Mouse (Mus musculus) monocyte, adult 2 months (primary cell): Measurements from ENCODE around the gene Rec8.

Source experiments
- DNase-seq, 2 experiments: peaks; one replicate each; pipeline ENCODE4 v3.0.0; 2022; ENCODE audit warnings: low spot score in 2 of 2, low read depth in 1 of 2

Gene Rec8

GRCm38 (mm10) chr14:55591331-55591891 is 26.4 kb upstream of the Rec8 start, which contains the start of gene Rnf31:
Gene Rnf31 (plus strand): TSS chr14:55591708.
- DNase-seq: peak; percentile 88 to 91

- DNase-seq: no peak
These were observed 25.6 kb upstream of the Rec8 start for GRCm38 (mm10) chr14:55592226-55592625.

- no peak for DNase-seq
These were observed 21.7 kb upstream of the Rec8 start for GRCm38 (mm10) chr14:55596036-55596690.

- DNase-seq: no peak
These were observed 19.1 kb upstream of the Rec8 start for GRCm38 (mm10) chr14:55598521-55599390.

GRCm38 (mm10) chr14:55603271-55603632 is 14.6 kb upstream of the Rec8 start, which contains the start of gene Irf9:
Gene Irf9 (plus strand): TSS chr14:55603571.
- DNase-seq: no peak

- DNase-seq: peak; percentile 83 to 93
These were observed 13.9 kb upstream of the Rec8 start for GRCm38 (mm10) chr14:55603633-55604576.

GRCm38 (mm10) chr14:55604823-55605222 is 13.0 kb upstream of the Rec8 start:
- no peak for DNase-seq

- no peak for DNase-seq
These were observed 11.9 kb upstream of the Rec8 start for GRCm38 (mm10) chr14:55605743-55606459.

- no peak for DNase-seq
These were observed 9.5 kb upstream of the Rec8 start for GRCm38 (mm10) chr14:55608339-55608738.

GRCm38 (mm10) chr14:55613346-55613745 is 4.5 kb upstream of the Rec8 start:
- no peak for DNase-seq

- no peak for DNase-seq
These were observed 3.2 kb upstream of the Rec8 start for GRCm38 (mm10) chr14:55614565-55615178.

GRCm38 (mm10) chr14:55615876-55616275 is 2.0 kb upstream of the Rec8 start:
- no peak for DNase-seq

GRCm38 (mm10) chr14:55616844-55617243 is 993 bp upstream of the Rec8 start:
- DNase-seq: no peak

- no peak for DNase-seq
These were observed 804 bp downstream of the Rec8 start for GRCm38 (mm10) chr14:55618486-55619195.

- DNase-seq: no peak
These were observed 10.4 kb downstream of the Rec8 start for GRCm38 (mm10) chr14:55628077-55628827.

- DNase-seq: peak in 1 of 2 experiments; percentile 62
These were observed 11.5 kb downstream of the Rec8 start for GRCm38 (mm10) chr14:55629312-55629711.

GRCm38 (mm10) chr14:55634874-55635522 is 17.2 kb downstream of the Rec8 start:
- no peak for DNase-seq

GRCm38 (mm10) chr14:55635523-55636007 is 17.7 kb downstream of the Rec8 start, which contains the start of gene Ipo4:
Gene Ipo4 (minus strand): TSS chr14:55635957.
- DNase-seq: peak; percentile 63 to 77
